Mouse (Mus musculus) gastrocnemius, adult 8-10 months (tissue): ENCODE data around the gene B3gnt8. TPM values are rescaled to one million over a fixed set of nuclear protein-coding genes. Genes with fewer than 3 reads are reported as not detected.

Experiments
- total RNA-seq, 4 experiments: library from RNA; stranded (reverse); gene quantifications; 2 replicates each; pipeline ENCODE4 v1.2.4; 2022

B3gnt8 gene
- total RNA-seq, 4 experiments from 2014 or later: 0.22 to 1.5 (median 0.95) TPM

Other genes with a start within 250 kb of the B3gnt8 start
- 10 to 100 TPM; 10.6 to 28.0 (median 19.9) TPM for gene Lipe, start 227.9 kb upstream of the B3gnt8 start, total RNA-seq
- gene Cxcl17, start 213.8 kb upstream of the B3gnt8 start, total RNA-seq: not detected
- gene Ceacam1, start 149.1 kb upstream of the B3gnt8 start, total RNA-seq: 1 to 10 TPM; 1.9 to 4.8 (median 3.3) TPM
- under 1 TPM; 0.17 to 0.67 (median 0.33) TPM for gene Ceacam2, start 86.8 kb upstream of the B3gnt8 start, total RNA-seq
- gene Erich4, start 10.8 kb upstream of the B3gnt8 start, total RNA-seq: not detected
- gene Dmac2, start 7.2 kb upstream of the B3gnt8 start, total RNA-seq: 10 to 100 TPM; 32.4 to 38.1 (median 36.0) TPM
- 100 to 1,000 TPM; 116 to 140 (median 128) TPM for gene Bckdha, start 32.3 kb downstream of the B3gnt8 start, total RNA-seq
- 10 to 100 TPM; 24.3 to 32.8 (median 27.2) TPM for gene Exosc5, start 32.5 kb downstream of the B3gnt8 start, total RNA-seq
- not detected for gene Tmem91, start 48.5 kb downstream of the B3gnt8 start, total RNA-seq
- 10 to 100 TPM in 1 of 4 experiments, 1 to 10 TPM in 3; 6.6 to 10.6 (median 6.8) TPM for gene B9d2, start 54.1 kb downstream of the B3gnt8 start, total RNA-seq
- gene Tgfb1, start 60.3 kb downstream of the B3gnt8 start, total RNA-seq: 1 to 10 TPM; 2.1 to 4.7 (median 3.9) TPM
- 10 to 100 TPM; 42.1 to 47.9 (median 46.9) TPM for gene Ccdc97, start 92.4 kb downstream of the B3gnt8 start, total RNA-seq
- 10 to 100 TPM; 64.8 to 83.6 (median 73.5) TPM for gene Hnrnpul1, start 128.1 kb downstream of the B3gnt8 start, total RNA-seq
- gene Axl, start 162.1 kb downstream of the B3gnt8 start, total RNA-seq: 10 to 100 TPM; 22.0 to 45.0 (median 28.1) TPM
- under 1 TPM in 3 of 4 experiments, not detected in 1; 0.11 to 0.44 (median 0.22) TPM for gene Cyp2s1, start 190.3 kb downstream of the B3gnt8 start, total RNA-seq